Mouse (Mus musculus) liver, postnatal 0 days (tissue): ENCODE data around the gene Gm13030.

ENCODE experiments used
- CTCF ChIP-seq: sonication (generic); IDR thresholded peaks from 2 replicates; pipeline ENCODE4 v1.5.1; 2016; ENCODE audit warnings: antibody characterized with exemption, low read depth
- EP300 ChIP-seq: IDR thresholded peaks from 2 replicates; pipeline ENCODE4 v1.6.1; 2016; ENCODE audit warnings: antibody characterized with exemption, low read depth, mild to moderate bottlenecking

- TF ChIP-seq CTCF (no peak), EP300 (no peak)
Measured at GRCm38 (mm10) chr4:138873864-138874263, at the start of gene Gm13030.
